Mouse (Mus musculus): ENCODE measurements around the gene Ulk4. TPM values are rescaled to one million over a fixed set of nuclear protein-coding genes. Genes with fewer than 3 reads are reported as not detected.
"Not testable (repeated sequence)": the region's sequence is repeated elsewhere in the genome, so short reads cannot be mapped to it uniquely, and the experiment has no call there.

Gene Ulk4
- total RNA-seq, 1 experiment from 2014 or later, result 1.1 TPM

DNA sequence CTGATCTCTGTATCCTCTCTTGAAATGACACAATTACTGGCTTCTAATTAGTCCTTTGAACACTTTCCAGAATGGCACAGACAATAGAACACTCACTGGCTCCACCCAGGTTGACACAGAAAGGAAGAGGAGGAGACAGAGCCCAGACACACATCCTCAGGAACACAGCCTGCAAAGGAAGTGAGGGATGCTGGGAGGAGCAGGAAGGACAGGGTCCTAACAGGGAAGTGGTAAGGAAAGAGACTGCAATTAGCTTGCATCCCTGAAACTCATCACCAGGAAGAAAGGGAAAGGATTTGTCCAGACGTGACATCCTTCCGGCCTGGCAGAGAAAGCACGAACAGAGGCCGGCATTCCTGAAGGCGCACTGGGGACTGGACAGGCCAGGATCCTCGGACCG, 218.9 kb downstream of the Ulk4 start:
- no peak for ATAC-seq (replicated peaks; ENCODE audit: insufficient number of reproducible peaks, low FRiP score, low TSS enrichment, poor library complexity, severe bottlenecking)

DNA sequence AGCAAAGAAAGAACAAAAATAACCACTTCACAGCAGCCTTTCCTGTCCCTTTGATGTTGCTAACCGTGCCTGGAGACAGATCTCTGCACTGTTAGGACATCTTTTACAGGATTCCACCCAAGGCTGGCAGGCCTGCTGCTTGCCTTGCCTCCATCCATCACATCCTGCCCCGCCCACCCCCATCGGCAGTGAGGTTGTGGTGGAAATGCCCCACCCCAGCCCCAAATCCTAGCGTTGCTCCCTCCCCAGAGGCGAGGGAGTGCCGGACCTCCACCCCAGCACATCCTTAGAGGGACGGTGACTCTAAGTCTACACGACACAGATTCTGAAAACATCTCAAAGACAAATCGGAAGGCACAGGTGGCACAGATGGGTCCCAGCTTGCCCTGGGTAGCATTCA, 219.6 kb downstream of the Ulk4 start:
- ATAC-seq (replicated peaks; ENCODE audit: insufficient number of reproducible peaks, low FRiP score, low TSS enrichment, poor library complexity, severe bottlenecking), result no peak

DNA sequence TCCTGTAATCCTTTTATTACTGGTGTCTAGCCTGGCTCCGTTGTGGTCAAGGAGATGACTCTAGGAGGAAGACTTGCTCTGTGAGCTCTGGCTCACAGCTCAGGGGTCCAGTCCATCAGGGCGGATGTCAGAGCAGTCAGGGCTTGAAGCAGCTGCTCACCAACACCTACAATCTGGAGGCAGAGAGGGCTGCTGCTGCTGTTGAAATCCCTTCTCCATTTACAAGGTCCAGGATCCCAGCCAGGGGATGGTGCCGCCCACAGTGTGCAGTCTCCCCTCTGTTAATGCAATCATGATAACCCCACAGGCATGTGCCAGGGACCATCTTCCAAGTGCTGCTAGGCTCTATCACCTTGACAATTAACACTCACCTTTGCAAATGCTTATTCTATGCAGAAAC, 220.5 kb downstream of the Ulk4 start:
- ATAC-seq (replicated peaks; ENCODE audit: insufficient number of reproducible peaks, low FRiP score, low TSS enrichment, poor library complexity, severe bottlenecking), result no peak

DNA sequence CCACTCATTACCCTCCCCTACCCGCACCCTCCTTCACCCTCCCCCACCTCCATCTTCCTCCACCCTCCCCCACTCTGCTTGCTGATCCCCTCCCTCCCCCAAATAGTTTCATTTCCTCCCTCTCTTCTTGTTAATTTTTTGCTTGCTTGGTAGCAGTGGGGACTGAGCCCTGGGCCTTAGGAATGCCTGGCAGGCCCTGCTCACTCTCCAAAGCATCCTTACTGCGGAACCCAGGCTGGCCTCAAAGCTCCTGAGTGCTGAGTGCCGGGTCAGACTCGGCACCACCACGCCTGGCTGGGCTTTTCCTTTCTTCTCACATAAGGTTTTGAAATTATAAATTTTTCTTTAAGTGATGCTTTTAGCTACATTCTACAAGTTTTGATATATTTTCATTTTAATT, 221.0 kb downstream of the Ulk4 start:
- no peak for ATAC-seq (replicated peaks; ENCODE audit: insufficient number of reproducible peaks, low FRiP score, low TSS enrichment, poor library complexity, severe bottlenecking)

DNA sequence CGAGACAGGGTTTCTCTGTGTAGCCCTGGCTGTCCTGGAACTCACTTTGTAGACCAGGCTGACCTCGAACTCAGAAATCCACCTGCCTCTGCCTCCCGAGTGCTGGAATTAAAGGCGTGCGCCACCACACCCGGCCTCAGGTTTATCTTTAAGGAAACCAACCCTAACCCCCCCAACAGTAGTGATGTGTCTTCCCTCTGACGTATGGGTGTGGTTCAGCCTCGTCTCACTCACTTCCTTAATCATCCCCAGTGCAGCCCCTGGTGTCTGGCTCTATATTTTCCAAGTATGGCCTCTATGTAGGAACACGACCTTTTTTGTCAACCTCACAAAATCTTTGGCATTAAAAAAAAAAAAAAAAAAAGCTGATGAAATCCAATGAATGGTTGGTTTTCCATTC, 231.3 kb downstream of the Ulk4 start:
- not testable (repeated sequence) for ATAC-seq (replicated peaks; ENCODE audit: insufficient number of reproducible peaks, low FRiP score, low TSS enrichment, poor library complexity, severe bottlenecking)

DNA sequence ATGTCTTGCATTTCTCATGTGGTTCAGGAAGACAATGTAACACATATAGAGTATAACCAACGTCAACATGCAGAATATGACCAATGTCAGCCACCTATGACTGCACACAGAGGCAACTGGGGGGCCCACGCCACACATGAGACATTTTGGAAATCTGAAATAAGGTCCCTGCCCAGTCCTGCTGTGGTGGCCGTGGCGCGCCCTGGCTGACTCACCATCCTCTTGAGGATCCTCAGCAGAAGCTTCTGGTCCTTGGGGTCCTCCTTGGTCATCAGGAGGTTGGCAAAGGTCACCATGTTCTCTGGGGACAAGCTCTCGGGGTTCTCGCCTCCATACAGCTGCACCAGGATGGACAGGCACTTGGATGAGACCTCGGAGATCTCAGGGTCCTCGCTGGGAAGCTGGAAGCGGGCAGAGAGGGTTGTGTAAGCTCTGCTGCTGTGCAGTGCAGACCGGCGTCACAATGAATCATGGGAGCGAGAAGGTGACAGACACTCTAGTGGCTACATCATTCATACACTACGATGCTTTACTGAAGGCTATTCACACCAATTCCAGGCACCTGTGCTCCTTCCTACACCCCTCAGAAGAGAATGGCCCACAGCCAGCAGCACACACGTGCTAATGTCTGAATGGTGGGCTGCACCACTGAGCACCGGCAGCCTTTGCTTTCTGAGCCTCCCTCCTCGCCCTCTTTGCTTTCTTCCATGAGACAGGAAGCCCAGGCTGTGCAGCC, 232.4 kb downstream of the Ulk4 start:
- no peak for ATAC-seq (replicated peaks; ENCODE audit: insufficient number of reproducible peaks, low FRiP score, low TSS enrichment, poor library complexity, severe bottlenecking)

DNA sequence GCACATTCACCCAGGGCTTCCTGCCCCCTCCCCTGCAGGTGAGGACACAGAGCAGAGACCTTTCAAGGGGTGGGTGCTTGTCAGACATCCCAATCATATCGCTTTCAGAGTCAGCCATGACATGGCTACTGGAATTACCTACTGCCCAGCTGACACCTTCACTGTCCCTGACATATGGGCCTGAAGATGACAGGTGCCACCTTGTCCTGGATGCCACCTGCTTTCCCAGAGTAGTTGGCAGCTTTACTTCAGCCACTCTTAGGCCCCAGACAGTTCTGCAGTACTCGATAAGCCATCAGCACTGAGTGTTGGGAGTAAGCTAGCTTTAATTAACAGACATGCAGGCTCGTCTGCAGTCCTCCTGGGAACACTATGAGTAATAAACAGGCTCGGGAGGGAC, 234.0 kb downstream of the Ulk4 start:
- no peak for ATAC-seq (replicated peaks; ENCODE audit: insufficient number of reproducible peaks, low FRiP score, low TSS enrichment, poor library complexity, severe bottlenecking)

DNA sequence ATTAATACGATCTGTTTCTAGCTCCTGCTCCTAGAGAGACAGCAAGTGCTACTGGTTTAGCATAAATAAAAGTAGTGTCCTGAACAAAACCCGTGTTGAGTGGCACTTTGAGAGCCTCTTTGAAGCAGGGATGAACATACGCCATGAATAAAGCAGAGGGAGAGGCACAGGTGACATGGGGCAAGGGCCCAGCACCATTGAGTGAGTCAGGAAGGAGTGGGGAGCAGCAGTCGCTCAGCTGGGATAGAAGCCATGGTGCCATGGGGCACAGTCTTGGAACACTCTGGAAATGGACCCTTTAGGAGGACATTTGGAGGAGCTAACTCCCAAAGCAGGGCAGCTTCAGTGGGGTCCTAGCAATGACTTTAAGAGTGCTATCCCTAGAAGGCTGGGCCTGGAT, 238.6 kb downstream of the Ulk4 start:
- ATAC-seq (replicated peaks; ENCODE audit: insufficient number of reproducible peaks, low FRiP score, low TSS enrichment, poor library complexity, severe bottlenecking), result no peak

DNA sequence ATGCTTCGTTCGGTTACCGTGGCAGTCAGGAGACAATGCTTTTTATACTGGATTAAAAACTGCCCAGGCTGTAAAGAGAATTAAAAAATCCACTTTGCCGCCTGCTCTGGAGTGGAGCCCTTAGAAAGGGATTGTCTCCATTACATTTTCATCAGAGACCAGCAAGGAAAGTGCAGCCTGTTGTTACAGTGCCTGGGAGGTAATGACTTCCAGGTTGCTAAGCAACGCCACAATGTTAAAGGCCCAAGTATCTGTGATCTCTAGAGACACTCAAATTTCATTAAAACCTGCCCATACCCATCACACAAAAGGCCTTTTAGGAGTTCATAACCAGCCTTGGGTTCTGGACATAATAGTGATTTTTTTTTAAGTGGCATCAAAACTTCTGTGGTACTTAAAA, 239.0 kb downstream of the Ulk4 start:
- no peak for ATAC-seq (replicated peaks; ENCODE audit: insufficient number of reproducible peaks, low FRiP score, low TSS enrichment, poor library complexity, severe bottlenecking)

DNA sequence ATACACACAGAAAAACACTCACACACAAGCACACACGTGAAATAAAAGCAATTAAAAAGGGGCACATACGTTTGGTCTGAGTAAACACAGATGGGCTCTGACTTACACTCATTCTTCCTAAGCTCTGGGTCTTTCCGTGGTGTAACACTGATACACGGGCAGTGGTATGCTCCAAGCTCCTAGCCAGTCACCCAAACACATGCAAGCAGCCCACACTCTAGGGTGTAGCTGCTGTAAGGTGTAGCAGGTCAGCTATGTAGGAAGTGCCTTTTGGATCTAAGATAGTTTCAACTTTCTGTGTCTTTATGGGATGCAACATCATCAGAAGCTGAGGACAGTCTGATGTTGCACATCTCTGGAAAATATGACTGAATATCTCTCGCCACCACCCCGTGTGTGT, 241.7 kb downstream of the Ulk4 start:
- no peak for ATAC-seq (replicated peaks; ENCODE audit: insufficient number of reproducible peaks, low FRiP score, low TSS enrichment, poor library complexity, severe bottlenecking)

DNA sequence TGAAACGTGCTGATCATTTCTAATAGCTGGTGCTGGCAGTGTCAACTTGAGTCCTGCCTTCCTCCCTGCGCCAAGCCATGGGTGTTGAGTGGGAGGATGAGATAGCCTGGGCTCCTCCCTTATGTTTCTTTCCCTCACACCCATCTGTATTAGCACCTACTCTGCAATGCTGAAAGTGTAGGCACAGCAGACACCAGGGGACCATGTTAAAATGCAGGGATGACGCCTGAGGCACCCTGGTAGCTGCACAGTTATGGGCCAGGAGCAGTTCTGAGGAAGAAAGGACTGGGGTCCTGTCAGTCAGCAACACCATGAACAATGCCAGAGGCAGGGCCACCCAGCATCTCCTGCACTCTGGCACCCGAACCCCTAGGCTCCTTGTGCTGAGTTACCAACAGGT, 243.4 kb downstream of the Ulk4 start:
- no peak for ATAC-seq (replicated peaks; ENCODE audit: insufficient number of reproducible peaks, low FRiP score, low TSS enrichment, poor library complexity, severe bottlenecking)

DNA sequence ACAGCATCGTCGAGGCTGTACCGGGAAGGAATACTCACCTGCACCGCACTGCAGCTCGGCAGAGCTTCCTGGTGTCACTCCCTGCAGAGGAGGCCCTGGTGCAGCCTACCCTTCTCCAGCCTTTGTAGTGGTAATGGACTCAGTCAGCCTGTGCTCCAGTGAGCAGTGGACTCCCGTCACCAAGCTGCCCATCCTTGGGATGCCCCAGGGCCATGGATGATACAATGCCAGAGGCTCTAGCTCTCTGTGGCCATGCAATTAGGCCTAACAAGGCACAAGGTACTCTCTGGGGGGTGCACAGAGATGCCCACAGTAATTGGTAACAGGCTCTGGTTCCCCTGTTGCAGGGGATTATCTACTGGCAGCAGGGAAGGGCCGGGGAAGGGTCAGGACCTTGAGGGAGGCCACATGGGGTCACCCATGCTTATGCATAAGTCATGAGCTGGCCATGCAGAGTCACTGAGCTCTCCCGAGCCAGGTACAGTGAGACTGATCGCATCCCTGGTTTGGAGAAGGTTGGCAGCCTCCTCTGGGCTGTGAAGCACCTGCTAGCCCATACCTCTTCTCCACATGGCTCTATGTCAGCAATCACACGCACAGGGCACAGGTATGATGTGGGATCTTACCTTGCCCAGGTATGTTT, 244.6 kb downstream of the Ulk4 start:
- no peak for ATAC-seq (replicated peaks; ENCODE audit: insufficient number of reproducible peaks, low FRiP score, low TSS enrichment, poor library complexity, severe bottlenecking)

DNA sequence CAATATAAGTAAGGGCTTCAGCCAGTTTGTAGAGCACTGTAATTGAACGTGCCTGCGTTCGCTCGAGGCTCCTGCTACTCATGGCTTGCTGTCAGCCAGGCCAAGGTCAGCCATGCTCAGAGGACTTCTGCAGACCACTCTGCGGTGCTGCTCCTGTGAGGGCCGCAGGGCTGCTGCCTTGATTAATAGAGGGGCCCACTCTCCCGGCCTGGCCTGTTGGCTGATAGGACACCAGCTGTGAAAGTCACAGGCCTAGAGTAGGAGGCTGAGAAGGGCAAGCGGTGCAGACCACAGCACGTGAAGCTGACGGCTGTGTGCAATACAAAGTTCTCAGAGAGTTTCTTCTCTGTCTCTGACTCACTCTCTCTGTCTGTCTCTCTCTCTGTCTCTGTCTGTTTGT, 246.0 kb downstream of the Ulk4 start:
- ATAC-seq (replicated peaks; ENCODE audit: insufficient number of reproducible peaks, low FRiP score, low TSS enrichment, poor library complexity, severe bottlenecking), result no peak

DNA sequence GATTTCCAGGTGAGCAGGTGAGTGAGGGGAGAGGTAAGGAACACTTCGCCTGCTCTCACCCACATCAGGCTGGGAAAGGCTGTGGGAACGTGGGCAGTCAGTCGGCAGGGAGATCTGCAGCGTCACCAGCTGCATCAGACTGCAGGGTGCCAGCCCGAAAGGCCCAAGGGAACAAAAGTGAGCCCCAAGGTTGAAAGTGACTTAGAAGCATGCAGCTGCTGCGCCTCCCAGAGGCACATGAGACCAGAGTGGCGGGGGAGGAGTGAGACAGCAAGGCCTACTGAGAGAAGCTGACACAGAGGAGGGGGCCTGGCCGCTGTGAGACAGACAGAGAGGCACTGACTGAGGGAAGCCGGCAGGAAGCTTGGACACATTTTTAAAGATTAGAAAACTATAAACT, 247.2 kb downstream of the Ulk4 start:
- ATAC-seq (replicated peaks; ENCODE audit: insufficient number of reproducible peaks, low FRiP score, low TSS enrichment, poor library complexity, severe bottlenecking), result no peak

DNA sequence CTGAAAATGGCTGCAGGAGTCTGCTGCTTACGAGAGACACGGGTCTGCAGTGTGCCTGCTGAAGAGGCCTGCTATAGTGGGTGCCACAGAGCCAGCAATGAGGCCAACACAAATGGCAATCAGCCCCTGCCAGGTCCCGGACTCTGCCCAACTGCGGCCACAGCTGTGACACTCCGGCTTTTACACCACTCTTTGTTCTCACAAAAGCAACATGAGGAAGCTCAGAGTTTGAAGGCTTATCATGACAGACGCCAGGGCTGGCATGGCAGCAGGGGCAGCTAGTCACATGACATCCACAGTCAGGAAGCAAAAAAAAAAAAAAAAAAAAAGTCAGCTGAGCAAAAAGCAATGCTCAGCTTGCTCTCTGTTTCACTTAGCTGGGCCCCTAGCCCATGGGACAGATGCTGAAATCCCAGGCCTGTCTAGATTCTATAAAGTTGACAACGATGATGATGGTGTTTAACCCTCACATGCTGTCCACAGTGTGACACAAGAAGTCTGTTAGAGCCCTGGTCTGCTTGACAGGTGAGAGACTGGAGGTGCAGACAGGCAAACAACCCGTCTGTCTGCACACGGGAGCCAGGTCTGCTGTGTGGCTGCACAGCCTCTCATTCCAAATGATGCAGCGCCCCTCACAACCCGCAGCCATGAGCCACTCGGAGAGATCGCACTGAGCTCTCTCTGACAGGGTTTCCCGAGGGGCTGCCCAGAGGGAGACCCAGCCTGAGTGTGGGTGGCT, 253.3 kb downstream of the Ulk4 start:
- no peak for ATAC-seq (replicated peaks; ENCODE audit: insufficient number of reproducible peaks, low FRiP score, low TSS enrichment, poor library complexity, severe bottlenecking)

DNA sequence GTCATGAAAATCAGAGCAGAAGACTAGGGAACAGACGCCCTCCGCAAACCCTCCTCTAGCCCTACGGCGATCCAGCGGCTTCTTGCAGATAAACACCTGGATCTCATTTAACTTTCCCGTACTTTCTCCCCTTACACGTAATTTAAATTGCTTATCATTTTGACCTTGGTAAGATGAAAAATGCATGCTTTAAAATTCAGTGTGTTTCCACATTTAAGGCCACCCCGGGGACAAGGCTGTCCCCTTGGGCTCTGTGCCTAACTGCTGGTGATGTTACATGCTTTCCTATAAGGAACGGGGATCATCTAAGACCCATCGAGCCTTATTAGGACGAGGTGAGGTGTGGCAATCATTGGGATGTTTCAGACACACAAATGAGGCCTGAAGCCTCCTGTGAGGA, 256.6 kb downstream of the Ulk4 start:
- ATAC-seq (replicated peaks; ENCODE audit: insufficient number of reproducible peaks, low FRiP score, low TSS enrichment, poor library complexity, severe bottlenecking), result no peak

DNA sequence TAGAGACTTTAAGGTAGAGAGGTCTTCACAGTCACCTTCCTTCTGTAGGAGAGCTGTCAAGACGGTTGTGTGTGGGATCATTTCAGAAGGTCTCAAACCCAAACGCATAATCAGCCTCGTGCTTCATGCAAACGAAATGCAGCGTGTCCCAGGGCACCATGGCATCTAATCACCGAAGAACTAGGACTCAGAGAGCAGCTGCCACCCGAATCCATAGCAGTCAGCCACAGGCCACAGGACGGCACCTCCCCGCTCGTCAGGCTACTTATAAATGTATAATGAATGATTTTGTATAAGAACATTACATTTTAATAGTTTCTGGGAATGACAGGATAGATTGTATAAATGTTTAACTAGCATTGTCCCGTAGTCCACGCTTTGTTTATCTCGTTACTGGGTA, 257.1 kb downstream of the Ulk4 start:
- no peak for ATAC-seq (replicated peaks; ENCODE audit: insufficient number of reproducible peaks, low FRiP score, low TSS enrichment, poor library complexity, severe bottlenecking)

DNA sequence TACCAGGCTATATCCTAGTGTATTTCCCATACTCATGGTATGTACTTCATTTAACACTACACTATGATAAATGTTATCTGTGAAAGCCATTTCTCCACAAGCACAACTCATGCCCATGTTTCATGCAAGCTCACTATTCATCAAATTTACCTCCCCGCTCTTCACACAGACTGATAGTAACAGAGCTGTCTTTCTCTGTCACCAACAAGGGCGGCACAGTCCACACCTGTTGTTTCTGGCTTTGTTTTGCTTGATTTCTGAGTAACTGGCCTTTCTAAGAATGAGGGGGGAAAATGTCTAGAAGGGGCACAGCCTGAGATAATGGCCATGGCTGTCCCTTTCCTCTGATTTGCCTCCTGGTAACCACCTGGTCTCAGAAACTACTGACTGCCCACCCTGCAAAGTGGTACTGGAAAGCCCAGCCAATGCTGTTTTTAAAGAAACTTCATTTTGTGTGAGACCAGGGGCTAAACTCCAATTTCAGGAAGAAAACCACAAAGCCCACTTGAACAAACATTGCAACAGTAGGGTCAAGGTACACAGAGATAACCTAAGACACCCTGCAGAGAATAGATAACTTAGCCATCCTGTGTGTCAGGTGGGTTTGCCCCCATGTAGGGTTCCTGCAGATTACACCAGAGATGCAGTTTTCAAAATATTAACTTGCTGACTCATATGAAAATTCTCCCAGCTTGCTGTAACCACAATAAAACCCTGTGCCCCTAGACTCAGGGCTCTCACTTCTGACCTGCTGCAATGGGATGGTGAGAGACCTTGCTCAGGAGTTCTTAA, 258.3 kb downstream of the Ulk4 start:
- ATAC-seq (replicated peaks; ENCODE audit: insufficient number of reproducible peaks, low FRiP score, low TSS enrichment, poor library complexity, severe bottlenecking), result no peak

DNA sequence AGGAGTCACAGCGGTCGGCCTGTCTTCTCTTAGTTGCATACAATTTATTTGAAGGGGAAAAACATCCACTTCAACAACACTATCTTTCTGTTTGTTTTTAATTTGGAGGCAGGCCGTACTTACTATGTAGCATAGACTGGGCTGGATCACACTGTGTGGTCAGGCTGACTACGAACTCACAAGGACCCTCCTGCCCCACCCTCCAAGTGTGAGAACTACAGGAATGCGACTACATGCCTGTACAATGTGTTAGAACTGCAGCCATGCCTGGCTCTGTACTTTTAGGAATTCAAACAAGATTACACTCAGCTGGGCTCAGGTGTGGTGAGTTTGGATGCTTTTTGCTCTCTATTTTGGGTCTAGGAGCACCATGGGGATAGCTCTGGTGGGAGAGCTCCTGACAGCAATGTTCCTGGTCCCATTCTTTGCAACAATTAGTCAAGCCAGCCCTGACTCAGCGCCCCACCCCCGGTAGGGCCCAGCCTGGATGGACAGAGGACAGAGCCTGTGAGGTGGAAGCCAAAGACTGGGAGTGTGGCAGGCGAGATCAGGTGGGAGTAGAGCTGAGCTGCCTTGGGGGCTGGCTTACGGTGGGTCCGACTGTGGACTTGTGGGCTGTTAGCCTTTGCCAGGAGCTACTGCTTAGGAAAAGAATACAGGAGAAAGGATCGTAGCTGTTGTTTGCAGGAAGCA, 261.0 kb downstream of the Ulk4 start:
- ATAC-seq (replicated peaks; ENCODE audit: insufficient number of reproducible peaks, low FRiP score, low TSS enrichment, poor library complexity, severe bottlenecking), result no peak

Data from monocyte, adult 5-6 weeks (primary cell).